Mouse (Mus musculus): ENCODE measurements around the gene Gm8113.
"Not testable (repeated sequence)": the region's sequence is repeated elsewhere in the genome, so short reads cannot be mapped to it uniquely, and the experiment has no call there.

DNA sequence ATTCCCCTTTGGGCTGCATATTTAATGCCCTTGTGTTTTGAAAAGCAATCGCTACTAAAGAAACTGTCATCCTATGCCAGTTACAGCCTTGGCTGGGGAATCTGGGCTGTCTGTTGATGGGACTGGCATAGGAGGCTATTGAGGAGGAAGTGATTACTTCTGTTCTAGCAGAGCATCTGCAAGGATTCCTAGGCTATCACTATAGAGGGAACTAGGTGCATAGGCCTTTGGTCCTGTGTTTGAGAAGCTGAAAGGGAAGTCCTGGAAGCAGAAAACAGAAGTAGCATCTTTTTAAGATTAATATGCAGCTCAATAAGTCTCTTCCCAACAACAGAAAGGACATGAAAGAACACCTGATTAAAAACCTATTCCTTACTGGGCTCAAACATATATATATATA is 33.9 kb upstream of the Gm8113 start:
- TF ChIP-seq POLR2A (IDR thresholded peaks at IDR 0.05; ENCODE audit: low read depth, low read length); CTCF (IDR thresholded peaks at IDR 0.05; ENCODE audit: borderline replicate concordance, insufficient read depth, low read length): not testable (repeated sequence)
